ENCODE assay signal across 18 mouse cellular contexts in the genomic region with DNA sequence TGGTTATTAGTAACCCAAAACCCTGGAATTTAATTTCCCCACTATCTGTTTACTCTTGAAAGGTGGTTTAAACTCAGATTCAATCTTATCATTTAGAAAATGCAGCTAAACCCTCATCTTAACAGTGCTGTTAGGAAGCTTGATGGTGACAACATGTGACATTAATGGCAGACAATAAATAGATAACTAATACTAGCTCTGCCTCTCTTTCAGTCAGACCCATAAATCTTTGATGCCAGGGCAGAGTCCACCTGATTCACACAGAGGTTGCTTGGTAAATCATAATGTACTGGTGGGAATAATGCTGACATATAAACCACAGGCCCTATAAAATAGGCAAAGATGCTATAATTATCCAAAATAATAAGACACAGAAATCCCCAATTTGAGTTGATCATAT.
A peak's percentile ranks its signal among the peaks of the same experiment; 100 is the strongest.
DNase-seq lines count a peak whose midpoint lies in the region; ATAC-seq and TF ChIP-seq lines count a peak whose summit lies in the region.
"Had no signal": no experiment of that assay in that cellular context is flagged by ENCODE, and none has a peak within 500 bp of the region (broad histone marks: within the 10 kb centered on the region; RNA-seq: fewer than 3 reads in every experiment).

No protein-coding gene starts in this region.

- TF ChIP-seq CTCF in intestine, postnatal 0 days (IDR thresholded peaks at IDR 0.05; ENCODE audit: low read depth): no peak

- DNase-seq in kidney, postnatal 4 days: no peak
- DNase-seq: adrenal gland, adult 2 months; adrenal gland, adult 8-10 months; adrenal gland, postnatal 10 days; adrenal gland, postnatal 14 days; adrenal gland, postnatal 25 days; B cell, adult 2 months; cerebellum, adult 11 months; cerebellum, adult 11-12 months; cerebellum, adult 18-20 months had no signal

- no peak overlapping the region for H3K9ac ChIP-seq in intestine, embryonic 15.5 days
- no peak overlapping the region for H3K9ac ChIP-seq in intestine, postnatal 0 days (ENCODE audit: low read depth, low read length)
- H3K9ac ChIP-seq in intestine, embryonic 16.5 days (ENCODE audit: low read depth, low read length): no peak overlapping the region

- no peaks in the 10 kb centered on the region for H3K27me3 ChIP-seq in intestine, embryonic 15.5 days (replicated peaks)
- no peaks in the 10 kb centered on the region for H3K27me3 ChIP-seq in intestine, postnatal 0 days (replicated peaks; ENCODE audit: control insufficient read depth, insufficient read depth, low read length)
- no peaks in the 10 kb centered on the region for H3K27me3 ChIP-seq in intestine, embryonic 16.5 days (replicated peaks; ENCODE audit: control insufficient read depth, insufficient read depth, low read length)
- H3K27me3 ChIP-seq: CH12.LX, Patski had no signal

- H3K4me2 ChIP-seq in intestine, embryonic 15.5 days (replicated peaks): no peak overlapping the region
- no peak overlapping the region for H3K4me2 ChIP-seq in intestine, postnatal 0 days (replicated peaks; ENCODE audit: low read depth)
- H3K4me2 ChIP-seq in intestine, embryonic 16.5 days (ENCODE audit: low read depth, low read length): no peak overlapping the region

- H3K4me1 ChIP-seq in intestine, embryonic 15.5 days (replicated peaks): no peaks in the 10 kb centered on the region
- no peaks in the 10 kb centered on the region for H3K4me1 ChIP-seq in intestine, postnatal 0 days (replicated peaks; ENCODE audit: control insufficient read depth, insufficient read depth, low read length)
- no peaks in the 10 kb centered on the region for H3K4me1 ChIP-seq in intestine, embryonic 16.5 days (ENCODE audit: control insufficient read depth, insufficient read depth, low read length)

- H3K36me3 ChIP-seq in intestine, embryonic 15.5 days: no peaks in the 10 kb centered on the region
- no peaks in the 10 kb centered on the region for H3K36me3 ChIP-seq in intestine, postnatal 0 days (ENCODE audit: control insufficient read depth, insufficient read depth)
- no peaks in the 10 kb centered on the region for H3K36me3 ChIP-seq in intestine, embryonic 16.5 days (ENCODE audit: control insufficient read depth, insufficient read depth, low read length)
- H3K36me3 ChIP-seq: G1E had no signal

- H3K27ac ChIP-seq in intestine, embryonic 15.5 days: no peak overlapping the region
- no peak overlapping the region for H3K27ac ChIP-seq in intestine, postnatal 0 days (ENCODE audit: low read depth, low read length)
- H3K27ac ChIP-seq in intestine, embryonic 16.5 days (ENCODE audit: low read length): no peak overlapping the region

- H3K9me3 ChIP-seq in intestine, embryonic 15.5 days: no peaks in the 10 kb centered on the region
- H3K9me3 ChIP-seq in intestine, postnatal 0 days (ENCODE audit: control insufficient read depth): no peaks in the 10 kb centered on the region
- H3K9me3 ChIP-seq in intestine, embryonic 16.5 days (ENCODE audit: control insufficient read depth, low read length): no peaks in the 10 kb centered on the region

- H3K4me3 ChIP-seq in intestine, embryonic 15.5 days (replicated peaks): no peak overlapping the region
- no peak overlapping the region for H3K4me3 ChIP-seq in intestine, postnatal 0 days (ENCODE audit: low read depth, low read length)
- H3K4me3 ChIP-seq in intestine, embryonic 16.5 days (ENCODE audit: low read length): no peak overlapping the region

- ATAC-seq in intestine, embryonic 15.5 days: peak; percentile 58; the same call in 1 of the 2 replicates
- ATAC-seq in intestine, postnatal 0 days: no peak
- ATAC-seq in intestine, embryonic 16.5 days: peak; percentile 76; the same call in 1 of the 2 replicates
- ATAC-seq: activated CD4-positive, CD25-positive, alpha-beta regulatory T cell, adult 4 months; CD4-positive, CD25-positive, alpha-beta regulatory T cell, adult 4 months; Patski had no signal
